Mouse (Mus musculus): Measurements from ENCODE around the gene Bnip2.

The Bnip2 gene

DNA sequence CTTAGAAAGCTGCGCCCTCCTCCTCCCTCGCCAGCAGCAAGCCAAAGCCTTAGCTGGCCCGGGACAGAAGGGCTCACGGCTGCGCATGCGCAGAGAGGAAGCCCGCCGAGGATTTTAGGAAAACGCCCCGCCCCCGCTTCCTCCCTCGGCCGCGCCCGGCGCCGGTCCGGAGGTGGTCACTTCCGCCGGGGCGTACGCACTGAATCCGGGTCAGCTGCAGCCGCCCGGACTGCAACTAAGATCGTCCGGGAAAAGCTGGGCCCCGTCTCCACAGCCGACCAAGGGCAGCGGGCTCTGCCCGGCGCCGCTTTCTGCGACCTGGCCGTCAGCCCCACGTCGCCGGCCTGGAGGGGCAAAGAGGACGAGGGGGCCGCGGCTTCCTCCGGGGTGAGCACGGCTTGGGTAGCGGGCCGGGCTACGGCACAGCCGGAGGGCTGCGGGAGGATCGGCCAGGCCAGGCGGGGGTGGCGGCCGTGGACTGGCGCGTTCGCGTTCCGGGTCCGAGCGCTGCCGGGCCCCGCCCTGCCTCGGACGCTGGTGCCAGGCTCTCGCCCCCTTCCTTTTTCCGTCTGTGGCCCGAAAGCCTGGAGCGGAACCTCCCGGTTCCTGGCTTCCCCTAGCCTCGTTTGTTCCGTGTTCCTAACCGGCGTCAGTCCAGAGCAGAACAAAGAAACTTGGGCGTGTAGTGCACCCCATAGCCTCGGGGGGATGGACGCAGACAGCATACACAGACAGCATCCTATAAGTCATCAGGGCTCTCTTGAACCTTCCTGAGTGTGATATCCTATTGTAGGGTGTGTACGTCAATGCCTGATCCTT is at the start of gene Bnip2:
Bnip2 (plus strand) TSS at position 164 of the 819 bp plus-strand sequence.
- peak; percentile 92 for DNase-seq (ENCODE audit: low read depth, low spot score)

DNA sequence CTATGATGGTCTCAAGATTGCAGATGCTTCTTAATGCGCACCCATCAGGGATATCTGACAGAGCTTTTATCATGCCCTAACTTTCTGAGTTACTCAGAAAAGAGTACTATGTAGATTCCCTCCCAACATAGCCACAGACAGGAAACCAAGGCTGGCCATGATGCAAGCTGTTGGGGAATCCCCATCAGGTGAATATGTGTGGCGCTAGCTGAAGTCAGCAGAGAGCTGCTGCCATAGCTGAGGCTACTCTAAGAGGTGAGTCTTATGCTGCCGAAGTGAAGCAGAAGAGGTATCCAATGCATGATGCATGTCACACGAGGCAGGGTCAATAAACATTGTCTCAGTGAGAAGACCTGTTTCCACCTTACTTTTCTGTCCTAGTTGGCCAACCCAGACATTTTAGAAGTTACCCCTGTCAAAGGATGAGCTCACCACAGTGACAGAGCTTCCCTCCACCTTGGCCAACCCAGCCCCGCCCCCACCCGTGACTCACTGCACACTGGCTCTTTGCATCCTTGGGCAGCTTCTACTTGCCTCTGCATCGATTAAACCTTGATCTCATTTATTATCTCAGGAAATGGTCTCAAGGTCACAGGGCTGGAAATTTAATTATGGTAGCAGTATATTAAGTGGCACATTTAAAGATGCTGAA is 48.3 kb upstream of the Bnip2 start:
- DNase-seq (ENCODE audit: low read depth, low spot score) = no peak

DNA sequence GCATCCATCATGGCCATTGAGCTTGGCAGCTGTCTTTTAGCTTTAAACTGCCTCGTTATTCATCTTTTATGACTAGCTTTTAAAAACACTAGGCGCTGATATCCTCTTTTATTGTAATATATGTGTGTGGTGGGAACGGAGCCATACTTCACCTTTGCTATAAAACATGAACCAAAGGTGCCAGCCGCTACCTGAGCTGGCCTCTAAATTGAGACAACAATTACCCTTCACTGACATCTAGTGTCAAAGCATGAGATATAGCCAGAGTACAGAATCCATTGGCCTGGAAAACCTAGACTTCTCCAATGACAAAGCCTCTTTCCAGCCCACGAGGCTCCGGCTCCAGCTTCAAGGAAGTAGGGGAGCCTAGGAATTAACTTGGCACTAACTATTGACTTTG is 47.7 kb upstream of the Bnip2 start:
- DNase-seq (ENCODE audit: low read depth, low spot score) = no peak

DNA sequence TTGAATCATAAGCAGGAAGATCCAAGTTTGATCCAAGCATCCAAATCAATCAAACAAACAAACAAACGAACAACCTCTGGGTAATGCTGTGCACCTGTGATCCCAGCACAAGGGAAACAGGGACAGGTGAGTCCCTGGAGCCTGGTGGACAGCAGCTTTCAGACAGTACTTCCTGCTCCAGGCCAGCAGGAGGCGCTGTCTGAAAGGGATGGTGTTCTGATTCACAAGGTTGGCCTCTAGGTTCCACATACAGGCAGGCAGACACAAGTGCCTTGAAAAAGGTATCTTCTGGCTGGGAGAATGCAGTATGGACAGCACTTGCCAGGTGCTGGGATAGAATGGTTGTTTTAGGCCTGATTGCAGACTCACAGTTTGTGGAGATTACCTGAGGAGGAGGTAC is 40.3 kb upstream of the Bnip2 start:
- peak; percentile 82 for DNase-seq (ENCODE audit: low read depth, low spot score)

DNA sequence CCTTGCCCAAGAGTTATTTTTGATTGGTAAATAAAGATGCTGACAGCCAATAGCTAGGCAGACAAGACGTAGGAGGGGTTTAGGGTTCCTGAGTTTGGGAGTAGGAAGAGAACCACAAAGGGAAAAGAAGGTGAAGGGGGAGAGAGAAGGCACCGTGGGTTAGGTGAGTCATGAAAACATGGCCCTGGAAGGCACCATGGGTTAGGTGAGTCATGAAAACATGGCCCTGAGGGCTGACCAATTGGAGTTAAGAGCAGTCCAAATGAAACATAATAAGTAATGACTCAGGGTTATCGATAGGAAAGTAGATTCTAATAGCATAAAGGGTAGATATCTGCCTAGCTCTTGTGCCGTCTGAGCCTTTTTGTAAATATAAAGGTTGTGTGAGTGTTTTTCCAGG is 39.6 kb upstream of the Bnip2 start:
- no peak for DNase-seq (ENCODE audit: low read depth, low spot score)

DNA sequence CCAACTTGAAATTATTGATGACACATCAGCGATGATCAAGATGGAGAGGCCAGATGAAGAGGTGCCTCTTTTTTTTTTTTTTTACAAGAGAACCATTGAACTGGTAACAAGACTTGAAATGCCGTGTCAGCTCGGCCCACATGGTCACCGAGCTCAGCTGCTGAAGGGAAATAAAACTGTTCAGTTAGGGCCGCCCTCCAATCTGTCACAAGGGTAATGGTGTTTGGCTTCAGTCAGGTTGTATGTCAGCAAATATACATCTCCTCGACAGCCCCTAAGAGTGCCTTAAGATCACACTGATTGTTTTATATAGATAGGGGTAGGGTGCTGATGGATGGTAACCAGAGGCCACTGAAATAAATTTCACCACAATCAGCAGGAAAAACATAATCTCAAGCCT is 28.3 kb upstream of the Bnip2 start:
- no peak for DNase-seq (ENCODE audit: low read depth, low spot score)

DNA sequence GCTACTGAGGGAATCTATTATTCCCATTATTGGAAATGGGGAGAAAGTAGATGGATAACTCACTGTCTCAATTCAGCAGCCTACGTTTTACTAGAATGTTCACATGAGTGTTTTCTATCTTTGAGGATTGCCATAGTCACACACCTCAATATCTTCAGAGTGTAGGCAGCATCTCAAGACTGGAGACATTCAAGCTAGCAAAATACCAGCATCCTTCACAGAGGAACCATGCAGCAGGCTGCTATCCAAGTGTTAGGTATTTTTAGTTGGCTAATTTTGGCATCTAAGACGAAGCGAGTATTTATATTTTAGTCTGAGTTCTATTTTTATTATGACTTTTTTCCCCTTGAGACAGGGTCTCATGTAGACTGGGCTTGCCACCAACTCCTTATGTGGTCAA is 24.9 kb upstream of the Bnip2 start:
- DNase-seq (ENCODE audit: low read depth, low spot score) = no peak

DNA sequence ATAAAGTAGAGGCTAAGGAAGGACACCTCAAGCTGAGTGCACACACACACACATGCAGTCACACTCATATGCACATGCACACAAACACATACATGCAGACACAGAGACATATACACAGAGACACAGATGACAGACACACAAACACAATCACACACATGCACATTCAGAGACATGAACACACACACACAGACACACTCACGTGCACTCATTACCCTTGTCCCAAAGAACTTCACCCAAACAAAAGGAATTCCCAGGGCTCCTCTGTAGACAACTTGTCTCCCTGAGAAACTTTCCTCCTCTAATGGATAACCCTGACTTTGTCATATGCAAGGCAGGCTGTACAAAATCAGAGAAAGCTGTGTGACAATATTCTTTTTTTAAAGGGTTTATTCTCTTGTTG is 3.7 kb upstream of the Bnip2 start:
- DNase-seq (ENCODE audit: low read depth, low spot score) = no peak

DNA sequence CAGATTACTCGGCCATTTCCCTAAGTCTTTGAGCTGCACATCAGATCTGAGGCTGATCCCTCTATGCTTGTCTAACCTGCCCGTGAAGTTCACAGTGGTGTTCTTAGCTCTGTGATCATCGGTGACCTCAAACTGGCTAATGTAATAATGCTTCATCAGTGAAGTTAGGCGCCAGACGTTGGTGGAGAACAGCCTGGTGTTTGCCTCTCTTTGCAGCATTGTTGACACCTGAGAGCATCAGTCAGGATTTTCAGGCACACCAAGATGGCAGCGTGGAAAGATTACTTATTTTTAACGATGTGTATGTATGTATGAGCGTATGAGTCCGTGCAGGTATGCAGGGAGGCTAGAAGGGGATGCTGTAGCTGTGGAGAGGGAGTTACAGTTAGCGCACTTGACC is 3.2 kb upstream of the Bnip2 start:
- no peak for DNase-seq (ENCODE audit: low read depth, low spot score)

DNA sequence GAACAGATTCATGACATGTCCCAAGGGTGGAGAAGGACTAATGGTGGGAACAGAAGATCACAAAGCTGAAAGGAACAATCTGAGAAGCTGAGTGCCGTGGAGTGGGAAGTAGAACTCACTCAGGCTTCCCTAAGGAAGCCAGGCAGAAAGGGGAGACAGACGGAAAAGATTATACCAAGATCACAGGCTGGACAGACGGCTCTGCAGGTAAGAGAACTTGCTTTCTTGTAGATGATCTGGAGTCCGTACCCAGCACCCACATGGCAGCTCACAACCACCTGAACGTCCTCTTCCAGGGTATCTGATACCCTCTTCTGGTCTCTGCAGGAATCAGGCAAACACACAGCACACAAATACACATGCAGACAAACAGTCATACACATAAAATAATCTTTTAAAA is 2.7 kb upstream of the Bnip2 start:
- no peak for DNase-seq (ENCODE audit: low read depth, low spot score)

DNA sequence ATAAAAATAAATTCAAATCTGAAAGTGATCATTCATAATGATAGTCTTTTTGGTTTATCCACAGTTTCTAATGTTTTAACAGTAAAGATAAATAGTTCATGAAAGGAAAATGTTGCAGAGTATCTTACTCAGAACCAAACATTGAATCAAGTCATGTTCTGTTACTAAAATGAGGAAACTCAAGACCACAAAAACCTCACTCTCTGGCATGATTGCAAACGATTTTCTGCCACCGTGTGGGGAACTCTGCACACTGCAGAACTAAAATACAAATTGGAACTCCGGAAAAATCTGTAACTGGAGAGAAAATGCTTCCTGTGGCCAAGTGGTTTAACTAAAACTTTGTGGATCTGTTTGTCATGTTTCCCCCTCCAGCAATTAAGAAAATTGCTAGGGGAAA is 1.7 kb upstream of the Bnip2 start:
- DNase-seq (ENCODE audit: low read depth, low spot score) = peak; percentile 66

DNA sequence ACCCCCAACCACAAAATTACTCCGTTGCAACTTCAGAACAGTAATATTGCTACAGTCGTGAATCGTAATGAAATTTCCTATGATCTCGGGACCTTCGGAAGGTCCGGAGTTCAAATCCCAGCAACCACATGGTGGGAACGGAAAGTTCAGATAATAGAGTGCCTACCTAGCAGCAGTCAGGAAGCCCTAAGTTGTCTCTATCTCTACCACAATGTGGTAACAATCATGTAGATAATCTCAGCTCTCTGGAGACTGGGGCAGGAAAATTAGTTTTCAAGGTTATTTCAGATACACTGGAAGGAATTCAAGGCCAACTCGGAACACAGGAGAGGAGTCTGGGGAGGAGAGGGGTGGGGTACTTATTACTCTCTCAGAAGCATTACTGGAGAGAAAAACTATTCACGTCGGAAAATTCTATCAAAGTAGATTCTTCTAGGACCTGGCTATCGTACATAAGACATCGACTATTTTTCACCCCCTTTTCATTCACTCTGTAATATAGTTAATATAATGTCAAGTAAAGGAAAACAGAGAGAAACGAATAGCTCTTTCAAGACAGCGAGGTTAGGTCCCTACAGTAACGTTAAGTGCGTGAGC is 462 bp upstream of the Bnip2 start:
- no peak for DNase-seq (ENCODE audit: low read depth, low spot score)

DNA sequence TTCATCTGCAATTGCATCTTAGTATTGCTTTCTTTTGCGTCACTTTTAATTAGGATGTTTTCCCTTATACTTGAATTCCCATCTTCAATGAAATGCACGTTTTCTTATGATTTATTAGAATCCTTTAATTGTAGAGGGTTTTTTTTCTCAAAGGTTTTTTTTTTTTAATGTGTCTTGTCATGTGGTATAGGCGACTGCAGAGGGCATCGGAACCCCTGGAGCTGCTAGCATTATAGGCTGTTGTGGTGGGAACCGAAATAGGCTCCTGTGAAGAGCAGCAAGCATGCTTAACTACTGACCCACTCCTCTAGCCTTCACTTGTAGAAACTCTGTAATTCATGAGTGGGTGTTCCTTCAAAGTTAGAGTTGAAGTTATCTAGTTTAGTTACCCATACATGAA is 1.1 kb downstream of the Bnip2 start:
- DNase-seq (ENCODE audit: low read depth, low spot score) = peak; percentile 14

DNA sequence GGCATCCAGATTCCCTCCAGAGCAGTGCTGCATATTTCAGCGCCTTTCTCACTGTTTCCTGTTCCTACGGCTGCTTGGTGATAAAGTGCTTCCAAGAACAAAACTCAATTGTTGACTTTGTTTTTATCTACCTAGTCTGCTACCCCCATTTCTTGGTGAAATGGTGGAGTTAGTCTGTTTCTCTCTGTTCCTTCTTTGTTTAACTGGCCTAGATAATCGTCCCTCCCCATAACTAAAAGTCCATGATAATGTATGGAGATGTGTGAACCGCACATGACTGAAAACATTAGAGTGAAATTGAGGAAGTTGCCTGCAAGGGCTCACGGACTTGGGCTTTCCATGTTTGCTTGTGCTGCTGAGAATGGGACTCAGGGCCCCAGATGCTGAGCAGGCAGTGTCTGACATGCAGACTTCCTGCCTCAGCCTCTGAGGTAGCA is 3.6 kb downstream of the Bnip2 start:
- DNase-seq (ENCODE audit: low read depth, low spot score) = no peak

DNA sequence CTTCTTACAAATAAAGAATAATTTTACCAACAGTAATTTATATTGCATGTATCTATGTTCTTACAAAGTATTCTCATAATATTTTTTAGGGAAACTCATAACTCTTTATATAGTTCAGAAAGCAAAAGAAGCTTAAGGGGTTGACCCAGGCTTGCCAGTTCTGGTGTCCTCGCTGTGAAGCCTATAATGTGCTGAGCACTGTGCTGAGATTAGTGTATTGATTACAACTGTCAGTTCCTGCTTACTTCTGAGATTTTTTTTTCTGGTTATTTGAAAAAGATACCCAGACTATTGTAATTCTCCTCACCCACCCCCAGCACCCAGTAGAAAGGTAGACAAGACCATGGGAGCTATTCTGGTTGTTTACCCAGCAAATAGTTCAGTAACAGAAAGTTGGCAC is 4.2 kb downstream of the Bnip2 start:
- no peak for DNase-seq (ENCODE audit: low read depth, low spot score)

DNA sequence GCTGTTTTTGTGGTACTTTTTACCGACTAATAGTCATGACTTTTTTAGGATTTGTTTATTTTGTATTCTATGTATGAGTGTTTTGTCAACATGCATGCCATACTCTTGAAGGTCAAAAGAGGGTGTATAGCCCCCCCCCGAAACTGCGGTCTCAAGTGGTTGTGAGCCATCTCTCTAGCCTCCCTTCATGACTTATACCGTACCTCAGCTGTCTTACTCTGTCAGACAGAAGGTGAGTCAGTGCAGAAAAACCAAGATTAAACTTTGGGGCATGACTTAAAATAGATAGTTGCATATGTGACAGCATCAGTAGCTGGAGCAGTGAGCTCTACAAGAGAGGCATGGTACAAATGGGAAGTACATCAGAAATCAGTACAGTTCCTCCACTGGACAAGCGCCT is 5.3 kb downstream of the Bnip2 start:
- DNase-seq (ENCODE audit: low read depth, low spot score) = no peak

DNA sequence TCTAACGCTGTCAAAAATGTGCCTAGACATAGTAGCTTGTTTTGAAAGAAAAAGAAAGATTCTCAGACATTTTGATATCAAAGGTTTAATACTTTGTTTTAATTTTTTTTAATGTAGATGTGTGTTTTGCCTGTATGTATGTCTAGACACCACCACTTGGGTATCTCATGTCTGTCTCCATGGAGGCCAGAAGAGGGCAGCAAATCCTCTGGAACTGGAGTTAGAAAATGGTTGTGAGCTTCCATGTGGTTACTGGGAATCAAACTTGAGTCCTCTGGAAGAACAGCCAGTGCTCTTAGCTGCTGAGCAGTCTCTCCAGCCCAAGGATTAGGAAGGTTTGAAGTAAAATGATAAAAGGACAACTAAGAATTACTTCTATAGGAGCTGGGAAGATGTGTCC is 10.1 kb downstream of the Bnip2 start:
- DNase-seq (ENCODE audit: low read depth, low spot score) = peak; percentile 75

DNA sequence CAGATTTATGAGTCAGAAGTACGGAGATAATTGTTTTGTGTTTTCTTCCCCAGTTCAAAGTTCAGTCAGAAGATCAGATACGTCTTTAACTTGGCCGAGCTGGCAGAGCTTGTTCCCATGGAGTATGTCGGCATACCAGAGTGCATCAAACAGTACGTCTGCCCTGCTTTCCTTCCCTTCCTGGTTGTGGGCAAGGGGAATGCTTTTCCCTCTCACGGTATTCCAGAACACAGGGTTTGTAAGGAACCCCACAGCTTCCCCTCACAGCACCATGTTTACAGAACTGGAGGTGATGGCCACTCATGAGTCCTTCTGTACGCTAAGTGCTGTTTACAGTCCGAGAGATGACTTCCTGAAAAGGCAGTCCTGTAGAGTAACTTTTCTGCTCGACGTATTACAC is 14.2 kb downstream of the Bnip2 start:
- DNase-seq (ENCODE audit: low read depth, low spot score) = no peak

DNA sequence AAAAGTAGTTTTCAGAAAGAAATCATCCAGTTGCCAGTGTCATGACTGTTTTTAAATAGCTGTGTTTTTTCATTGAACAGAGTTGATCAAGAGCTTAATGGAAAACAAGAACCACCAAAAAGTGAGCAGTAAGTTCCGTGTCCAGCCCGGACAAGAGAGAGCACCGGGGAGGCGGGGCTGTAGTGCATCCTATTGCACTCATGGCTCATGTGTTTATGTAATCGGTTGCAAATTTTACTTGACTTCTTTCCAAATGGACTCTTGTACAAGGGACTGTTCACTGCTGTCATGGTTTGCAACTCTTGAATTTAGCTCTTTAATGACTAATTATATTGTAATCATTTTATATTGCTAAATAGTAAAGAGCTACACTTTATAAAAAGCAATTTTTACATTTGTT is 17.7 kb downstream of the Bnip2 start:
- DNase-seq (ENCODE audit: low read depth, low spot score) = no peak

DNA sequence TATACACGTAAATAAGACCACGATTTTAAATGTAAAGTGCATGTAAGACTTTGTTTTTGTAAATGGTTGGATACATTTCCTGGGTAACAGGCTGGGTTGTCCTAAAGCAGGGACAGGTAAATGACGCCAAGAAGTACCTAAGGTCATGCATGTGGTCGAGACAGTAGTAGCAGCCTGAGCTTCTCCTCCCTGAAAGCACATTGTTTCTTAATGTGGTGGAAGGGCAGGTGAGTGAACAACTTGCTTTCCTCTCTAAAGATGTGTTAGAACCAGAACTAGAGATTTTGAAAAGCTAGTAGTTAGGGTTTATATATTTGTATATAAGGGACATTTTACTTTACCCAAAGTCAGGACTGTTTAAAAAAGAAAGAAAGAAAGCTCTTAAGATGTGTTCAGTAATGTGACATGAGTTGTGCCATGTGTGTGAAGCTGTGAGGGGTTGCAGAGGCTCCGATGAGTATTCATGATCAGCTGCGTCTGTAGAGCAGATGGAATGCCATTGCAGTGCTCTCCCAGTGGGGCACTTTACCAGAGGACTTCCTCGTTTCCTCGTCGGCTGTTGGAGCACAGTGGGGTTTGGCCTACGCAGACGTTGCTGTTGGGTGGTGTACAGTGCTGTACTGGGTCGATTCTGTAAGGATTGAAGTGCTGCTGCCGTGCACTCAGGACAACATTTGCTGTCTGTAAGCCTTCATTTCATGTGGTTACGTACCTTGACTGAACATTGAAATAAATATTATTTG is 18.4 kb downstream of the Bnip2 start:
- DNase-seq (ENCODE audit: low read depth, low spot score) = no peak

DNA sequence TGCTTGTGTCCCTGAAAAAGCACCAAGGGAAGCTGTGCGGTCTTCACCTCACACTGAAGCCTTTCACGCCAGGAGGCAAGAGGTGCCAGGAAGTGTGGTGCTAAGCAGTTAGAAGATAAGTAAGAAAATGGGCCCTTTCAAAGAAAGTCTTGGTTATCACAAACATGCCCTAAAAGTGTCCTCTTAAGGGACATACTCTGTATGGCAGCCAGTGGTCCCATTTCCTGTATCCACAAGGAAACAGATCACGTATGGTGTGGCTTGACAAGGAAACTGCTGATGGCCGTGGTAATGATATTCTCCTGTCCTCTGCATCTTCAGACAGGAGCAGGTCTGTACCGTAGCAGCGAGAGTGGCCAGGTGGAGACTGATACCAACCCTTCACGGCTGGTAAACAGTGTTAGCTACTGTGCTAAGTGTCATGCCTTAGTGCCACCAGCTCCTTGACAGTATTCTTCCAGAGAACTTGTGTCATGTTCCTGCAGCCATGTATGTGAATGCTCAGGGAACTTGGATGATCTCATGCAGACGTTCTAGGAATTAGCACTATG is 20.6 kb downstream of the Bnip2 start:
- no peak for DNase-seq (ENCODE audit: low read depth, low spot score)
